Mouse (Mus musculus) left cerebral cortex, postnatal 4 days (tissue): ENCODE results near the gene Brip1. TPM values are rescaled to one million over a fixed set of nuclear protein-coding genes. Genes with fewer than 3 reads are reported as not detected.
"Not testable (repeated sequence)": the region's sequence is repeated elsewhere in the genome, so short reads cannot be mapped to it uniquely, and the experiment has no call there.

Experiments
- DNase-seq: peaks from one replicate; pipeline ENCODE4 v3.0.0-alpha.2; 2022
- intact Hi-C: fragments of 180-260 bp; cut with DNase I; formaldehyde crosslinking; loops from one replicate; pipeline ENCODE4 v1.15.1; 2025
- total RNA-seq, 2 experiments: library from RNA; stranded (reverse); gene quantifications; 2 replicates each; pipeline ENCODE4 v1.2.3; 2021

Gene Brip1
- total RNA-seq, result 1 to 10 TPM; 1.5 to 1.6 TPM

DNA sequence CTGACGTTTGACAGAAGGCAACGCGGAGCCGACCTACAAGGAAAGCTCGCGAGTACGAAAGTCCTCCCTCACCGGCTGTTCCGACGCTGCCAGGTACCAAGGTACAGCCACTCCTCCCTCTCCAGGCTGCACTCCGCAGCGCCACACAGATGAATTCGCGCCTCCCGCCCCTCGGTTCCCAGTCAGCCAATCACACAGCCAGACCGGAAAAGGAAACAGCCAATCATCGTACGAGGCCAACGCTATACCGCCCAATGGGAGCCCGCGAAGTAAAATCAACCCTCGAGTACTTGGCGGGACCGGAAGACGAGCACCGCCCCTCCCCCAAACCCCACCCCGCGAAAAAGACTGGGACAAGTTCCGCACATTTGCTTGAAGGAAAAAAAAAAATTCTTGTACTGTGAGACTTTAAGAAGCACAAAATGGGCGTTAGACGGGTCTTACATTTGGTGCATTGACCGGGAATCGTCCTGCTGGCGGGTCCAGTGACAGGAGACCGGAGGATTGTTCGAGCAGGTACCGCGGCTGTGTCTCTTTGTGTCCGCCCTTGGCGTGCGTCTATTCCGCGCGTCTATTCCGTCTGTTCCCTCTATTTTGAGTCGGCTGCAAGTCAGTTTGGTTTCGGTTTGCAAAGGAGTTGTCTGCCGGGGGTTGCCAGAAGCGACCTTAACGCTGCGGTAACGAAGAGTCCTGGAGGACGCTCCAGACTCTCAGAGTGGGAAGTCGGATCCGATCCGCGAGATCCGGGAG, at the start of gene Brip1:
TSS of gene Brip1 (minus strand) at position 157 of the 750 bp plus-strand sequence.
- peak; percentile 92 for DNase-seq

GRCm38 (mm10) chr11:86232446-86232845, 31.5 kb upstream of the Brip1 start:
- intact Hi-C loops, result no loop called here

More for the DNA sequence above, at the start of gene Brip1:
- intact Hi-C loops, result no loop called here

GRCm38 (mm10) chr11:86231781-86232350, 30.9 kb upstream of the Brip1 start:
- intact Hi-C loops, result no loop called here
- DNase-seq, result no peak

More at GRCm38 (mm10) chr11:86232446-86232845, 31.5 kb upstream of the Brip1 start:
- no peak for DNase-seq

DNA sequence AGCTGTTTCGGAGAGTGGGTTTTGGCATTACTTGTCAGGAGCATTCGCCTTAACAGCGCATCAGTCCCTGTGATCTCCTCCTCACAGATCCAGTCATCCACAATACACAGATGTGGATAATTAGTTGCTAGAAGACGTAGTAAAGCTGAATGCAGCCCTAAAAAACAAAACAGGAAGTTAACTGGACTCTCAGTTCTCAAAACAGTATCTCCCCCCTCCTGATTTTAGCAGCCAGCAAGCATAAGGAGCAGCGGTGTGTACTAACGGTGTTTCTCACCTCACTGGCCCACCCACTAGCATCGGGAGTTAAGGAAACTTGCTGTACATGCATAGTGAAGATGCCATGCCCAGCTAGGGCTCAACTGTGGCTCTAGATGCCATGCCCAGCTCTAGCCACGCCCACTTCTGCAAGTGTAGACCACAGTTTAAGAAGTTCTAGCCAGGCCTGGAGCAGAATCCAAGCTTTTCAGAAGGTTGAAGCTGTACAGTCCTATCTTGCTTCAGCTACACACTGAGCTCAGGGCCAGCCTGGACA, 25.7 kb upstream of the Brip1 start:
- intact Hi-C loops, result loop anchor here (10.0 kb wide), 1 partner anchor 58 kb away; no protein-coding TSS in a partner anchor

GRCm38 (mm10) chr11:86225761-86226160, 24.8 kb upstream of the Brip1 start:
- no peak for DNase-seq
- intact Hi-C loops, result loop anchor here (10.0 kb wide), 1 partner anchor 59 kb away; no protein-coding TSS in a partner anchor

More for the DNA sequence above, 25.7 kb upstream of the Brip1 start:
- DNase-seq, result no peak

GRCm38 (mm10) chr11:86211803-86212202, 10.8 kb upstream of the Brip1 start:
- DNase-seq, result no peak
- intact Hi-C loops, result no loop called here

DNA sequence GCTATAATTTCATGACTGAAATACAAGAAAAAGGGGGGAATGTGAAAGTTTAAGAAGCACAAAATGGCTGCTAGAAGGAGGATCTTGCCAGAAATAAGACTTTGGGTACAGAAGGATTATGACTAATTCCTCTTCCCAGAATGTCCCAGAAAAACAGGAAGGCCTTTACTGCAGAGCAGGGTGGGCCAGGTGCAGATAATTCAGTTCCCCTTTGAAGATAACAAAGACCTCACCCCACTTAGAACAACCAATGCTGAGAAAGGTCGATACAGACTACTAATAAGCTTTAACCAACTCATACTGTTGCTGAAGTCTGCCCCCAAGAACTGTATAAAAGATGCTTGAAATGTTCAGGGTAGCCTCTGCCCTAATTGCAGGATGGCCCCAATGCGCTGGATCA, 8.1 kb upstream of the Brip1 start:
- no peak for DNase-seq
- intact Hi-C loops, result no loop called here

GRCm38 (mm10) chr11:86205876-86206275, 4.9 kb upstream of the Brip1 start:
- intact Hi-C loops, result no loop called here
- DNase-seq, result no peak

DNA sequence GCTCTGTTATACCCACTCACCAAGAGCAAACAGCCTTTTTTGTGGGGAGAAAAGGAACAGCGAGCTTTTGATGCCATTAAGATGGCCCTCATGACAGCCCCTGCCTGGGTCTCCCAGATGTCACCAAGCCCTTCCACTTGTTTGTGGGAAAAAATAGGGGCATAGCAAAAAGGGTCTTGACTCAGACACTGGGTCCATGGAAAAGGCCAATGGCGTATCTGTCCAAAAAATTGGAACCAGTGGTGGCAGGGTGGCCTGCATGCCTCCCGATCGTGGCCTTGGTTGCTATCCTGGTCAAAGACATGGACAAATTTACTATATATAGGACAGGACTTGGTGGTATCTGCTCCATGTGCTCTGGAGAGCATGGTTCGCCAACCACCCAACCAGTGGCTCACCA, 4.0 kb upstream of the Brip1 start:
- intact Hi-C loops, result no loop called here
- DNase-seq, result no peak

DNA sequence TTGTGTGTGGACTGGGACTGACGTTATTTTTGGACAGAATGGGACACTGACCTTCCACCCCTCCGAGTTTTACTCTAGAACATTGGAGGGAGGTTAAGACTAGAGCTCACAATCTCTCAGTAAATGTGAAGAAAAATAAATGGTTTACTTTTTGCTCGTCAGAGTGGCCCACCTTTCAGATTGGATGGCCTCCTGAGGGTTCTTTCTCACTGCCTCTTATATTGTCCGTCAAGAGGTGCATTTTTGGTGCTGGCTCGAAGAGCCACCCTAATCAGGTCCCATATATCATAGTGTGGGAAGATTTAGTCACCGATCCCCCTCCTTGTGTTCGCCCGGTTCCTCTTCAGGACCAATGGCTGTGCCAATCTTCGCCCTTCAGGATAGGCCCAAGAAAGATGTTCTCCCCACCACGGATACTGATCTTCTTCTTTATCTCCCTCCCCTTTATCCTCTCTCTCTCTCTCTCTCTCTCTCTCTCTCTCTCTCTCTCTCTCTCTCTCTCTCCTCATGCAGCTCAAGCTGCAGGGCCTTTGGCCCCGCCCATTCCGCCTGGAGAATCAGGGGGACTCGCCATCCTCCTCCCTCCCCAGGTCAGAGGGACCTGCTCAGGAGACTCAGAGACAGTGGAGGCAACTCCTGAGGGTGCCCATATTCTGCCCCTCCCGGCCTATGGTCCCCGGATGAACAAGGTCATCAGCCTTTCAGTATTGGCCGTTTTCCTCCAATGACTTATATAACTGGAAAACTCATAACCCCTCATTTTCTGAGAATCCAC, 1.1 kb upstream of the Brip1 start:
- intact Hi-C loops, result no loop called here
- DNase-seq, result peak; percentile 9

GRCm38 (mm10) chr11:86200460-86201021, 452 bp downstream of the Brip1 start:
- no peak for DNase-seq
- intact Hi-C loops, result no loop called here

DNA sequence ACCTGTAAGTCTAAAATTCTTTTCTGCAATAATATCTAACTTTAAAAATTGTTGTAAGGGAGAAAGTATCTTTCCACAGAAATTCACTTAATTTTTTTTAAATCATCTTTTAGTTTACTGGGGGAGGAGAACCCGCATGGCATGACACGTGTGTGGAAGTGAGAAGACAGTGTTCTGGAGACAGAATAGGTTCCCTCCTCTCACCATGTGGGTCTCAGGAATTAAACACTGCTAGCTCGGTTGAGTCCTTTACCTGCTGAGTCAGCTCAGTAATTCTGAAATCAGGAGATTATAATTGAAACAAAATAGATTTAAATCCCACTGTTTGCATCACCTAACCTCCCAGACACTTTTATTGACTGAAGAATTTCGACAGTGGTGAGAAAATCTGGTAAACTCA, 1.3 kb downstream of the Brip1 start:
- no peak for DNase-seq
- intact Hi-C loops, result no loop called here

DNA sequence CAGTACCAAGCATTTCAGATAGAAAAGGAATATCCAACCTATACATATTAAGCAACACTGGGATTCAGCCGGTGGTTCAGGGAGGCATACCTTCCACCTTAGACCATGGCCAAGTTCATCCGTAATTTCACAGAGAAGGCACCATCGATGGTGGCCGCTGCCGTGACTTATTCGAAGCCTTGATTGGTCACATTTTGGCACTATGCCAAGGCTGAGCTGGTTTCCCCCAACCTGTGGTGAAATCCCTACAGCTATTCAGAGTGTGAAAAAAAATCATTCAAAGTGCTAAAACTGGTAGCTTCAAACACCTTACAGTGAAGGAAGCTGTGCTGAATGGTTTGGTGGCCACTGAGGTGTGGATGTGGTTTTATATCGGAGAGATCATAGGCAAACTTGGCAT, 15.8 kb downstream of the Brip1 start:
- DNase-seq, intact Hi-C loops: not testable (repeated sequence)

GRCm38 (mm10) chr11:86175833-86176232, 25.2 kb downstream of the Brip1 start:
- intact Hi-C loops, result loop anchor here (10.0 kb wide), 1 partner anchor 181 kb away; no protein-coding TSS in a partner anchor
- no peak for DNase-seq

GRCm38 (mm10) chr11:86174173-86174572, 26.8 kb downstream of the Brip1 start:
- DNase-seq, result peak; percentile 47
- intact Hi-C loops, result loop anchor here (5.0 to 10.0 kb wide), 2 partner anchors 179 to 327 kb away; no protein-coding TSS in a partner anchor

DNA sequence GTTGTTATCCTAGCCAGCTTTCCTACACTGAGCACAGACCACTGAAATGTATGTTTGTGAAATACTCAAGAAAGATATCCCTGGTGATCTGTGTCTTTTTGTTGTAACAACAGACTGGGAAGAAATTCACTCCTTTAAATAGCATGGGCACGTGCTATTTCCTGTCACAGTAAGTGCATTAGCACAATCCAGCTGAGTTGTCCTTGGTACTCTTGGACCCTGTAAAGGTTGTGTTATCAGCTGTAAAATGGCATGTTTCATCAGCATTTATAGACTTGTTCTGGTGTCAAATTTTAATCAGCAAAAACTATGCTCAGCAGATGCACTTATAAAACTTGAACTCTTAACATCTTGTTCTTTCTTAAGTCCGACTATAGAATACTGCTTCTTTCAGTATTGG, 30.2 kb downstream of the Brip1 start:
- intact Hi-C loops, result loop anchor here (5.0 to 10.0 kb wide), 2 partner anchors 176 to 323 kb away; no protein-coding TSS in a partner anchor
- DNase-seq, result no peak

- DNase-seq, result no peak
- intact Hi-C loops, result no loop called here
These were observed 40.7 kb downstream of the Brip1 start for GRCm38 (mm10) chr11:86160251-86160650.

DNA sequence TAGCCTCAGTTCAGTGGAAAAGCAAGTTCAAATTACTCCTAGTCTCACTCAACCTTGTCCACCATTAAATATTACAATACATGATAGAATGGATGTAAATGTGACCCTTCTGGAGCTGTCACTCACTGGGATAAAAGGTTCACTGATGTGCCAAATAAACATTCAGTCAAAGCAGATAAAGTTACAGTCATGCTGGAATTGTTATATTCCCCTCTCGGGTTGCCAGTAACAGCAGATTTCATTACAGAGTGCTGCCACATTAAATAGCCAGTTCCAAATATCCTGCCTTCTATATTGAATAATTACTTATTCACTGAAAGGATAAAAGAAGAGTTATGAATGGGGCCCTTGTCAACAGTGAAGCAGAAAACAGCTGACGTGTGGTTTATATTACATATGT, 42.0 kb downstream of the Brip1 start:
- no peak for DNase-seq
- intact Hi-C loops, result no loop called here

- intact Hi-C loops, result no loop called here
- DNase-seq, result no peak
These were observed 45.4 kb downstream of the Brip1 start for GRCm38 (mm10) chr11:86155638-86156037.

DNA sequence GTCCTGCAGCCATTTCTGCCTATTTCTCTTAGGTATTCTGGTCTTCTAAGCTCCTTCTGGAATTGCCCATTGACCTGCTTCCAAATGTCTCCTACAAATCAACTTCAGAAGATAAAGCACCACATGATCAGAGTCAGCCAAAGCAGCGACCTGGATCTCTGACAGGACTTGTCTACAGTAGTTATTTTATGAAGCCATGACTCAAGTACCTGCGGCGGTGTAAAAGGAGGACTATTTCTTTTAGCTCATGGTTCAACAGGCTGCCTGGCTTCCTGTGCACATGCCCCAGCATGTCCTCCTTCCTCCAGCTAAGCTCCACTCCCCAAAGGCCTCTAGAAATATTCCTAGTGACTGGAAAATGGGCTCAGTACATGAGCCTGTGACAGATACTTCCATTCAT, 69.7 kb downstream of the Brip1 start:
- intact Hi-C loops, result no loop called here
- no peak for DNase-seq
